Comparison of ENCODE assay signal across 11 mouse cellular contexts in the genomic region with DNA sequence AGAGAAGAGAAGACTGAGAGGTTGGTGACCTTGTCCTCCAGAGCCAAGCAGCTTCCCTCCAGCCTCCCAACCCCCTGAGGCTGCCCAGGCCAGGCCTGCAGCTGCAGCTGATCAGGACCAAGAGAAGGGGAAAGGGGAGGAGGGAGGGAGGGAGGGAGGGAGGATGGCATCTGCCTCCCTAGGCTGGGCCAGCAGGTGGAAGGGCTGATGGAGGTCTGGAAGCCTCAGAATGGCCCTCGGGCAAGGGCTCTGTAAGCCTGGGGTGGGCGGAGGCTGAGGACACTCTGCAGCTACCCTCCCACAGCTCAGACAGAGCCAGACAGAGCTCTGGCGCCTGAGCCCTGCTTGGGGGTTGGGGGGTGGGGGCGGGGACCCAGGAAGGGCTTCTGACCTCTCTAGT. TPM values are rescaled to one million over a fixed set of nuclear protein-coding genes. Genes with fewer than 3 reads are reported as not detected.
DNase-seq lines count a peak whose midpoint lies in the region; ATAC-seq and TF ChIP-seq lines count a peak whose summit lies in the region.
"Had no signal": no experiment of that assay in that cellular context is flagged by ENCODE, and none has a peak within 500 bp of the region (broad histone marks: within the 10 kb centered on the region; RNA-seq: fewer than 3 reads in every experiment).

No protein-coding gene starts in this region.

- H3K27me3 ChIP-seq in heart, embryonic 10.5 days (ENCODE audit: insufficient read depth, poor library complexity, severe bottlenecking), result peaks cover 5% of the 10 kb centered on the region; the same call in 1 of the 2 replicates
- no peaks in the 10 kb centered on the region for H3K27me3 ChIP-seq in heart, adult 2 months (ENCODE audit: control insufficient read depth, insufficient read depth, low read length)
- peaks cover 54% of the 10 kb centered on the region for H3K27me3 ChIP-seq in midbrain, embryonic 10.5 days (ENCODE audit: low read depth, poor library complexity, severe bottlenecking)
- H3K27me3 ChIP-seq in midbrain, embryonic 16.5 days (ENCODE audit: control insufficient read depth, insufficient read depth, low read depth, low read length), result no peaks in the 10 kb centered on the region
- no peaks in the 10 kb centered on the region for H3K27me3 ChIP-seq in forebrain, embryonic 16.5 days (replicated peaks; ENCODE audit: control insufficient read depth, insufficient read depth, low read length)
- H3K27me3 ChIP-seq in neural tube, embryonic 15.5 days (replicated peaks), result no peaks in the 10 kb centered on the region

- H3K36me3 ChIP-seq in heart, embryonic 10.5 days, result no peaks in the 10 kb centered on the region
- H3K36me3 ChIP-seq in heart, adult 2 months (ENCODE audit: control insufficient read depth, insufficient read depth, low read length), result no peaks in the 10 kb centered on the region
- H3K36me3 ChIP-seq in midbrain, embryonic 10.5 days, result no peaks in the 10 kb centered on the region
- H3K36me3 ChIP-seq in midbrain, embryonic 16.5 days (ENCODE audit: control insufficient read depth, insufficient read depth, low read length), result no peaks in the 10 kb centered on the region
- H3K36me3 ChIP-seq in forebrain, embryonic 16.5 days (ENCODE audit: control insufficient read depth, insufficient read depth), result no peaks in the 10 kb centered on the region
- no peaks in the 10 kb centered on the region for H3K36me3 ChIP-seq in neural tube, embryonic 15.5 days

- no peak for DNase-seq in heart, embryonic 10.5 days (ENCODE audit: low spot score)
- DNase-seq in heart, adult 2 months, result no peak
- peak; percentile 56 for DNase-seq in midbrain, embryonic 10.5 days (ENCODE audit: low spot score)
- no peak for DNase-seq in T-cell, adult 2 months (ENCODE audit: low spot score)
- DNase-seq in thymus, postnatal 0 days (ENCODE audit: low spot score), result no peak
- DNase-seq: cerebellum, postnatal 36 days; lung, postnatal 36 days had no signal

- no peak for ATAC-seq in midbrain, embryonic 16.5 days
- peak; percentile 45 for ATAC-seq in forebrain, embryonic 16.5 days
- no peak for ATAC-seq in neural tube, embryonic 15.5 days (ENCODE audit: low FRiP score)

- peaks cover 88% of the 10 kb centered on the region for H3K4me1 ChIP-seq in heart, embryonic 10.5 days
- H3K4me1 ChIP-seq in heart, adult 2 months (ENCODE audit: control insufficient read depth, insufficient read depth, low read length), result no peaks in the 10 kb centered on the region
- H3K4me1 ChIP-seq in midbrain, embryonic 10.5 days, result peaks cover 84% of the 10 kb centered on the region
- peaks cover 36% of the 10 kb centered on the region for H3K4me1 ChIP-seq in midbrain, embryonic 16.5 days (ENCODE audit: control insufficient read depth, insufficient read depth, low read length)
- H3K4me1 ChIP-seq in forebrain, embryonic 16.5 days (replicated peaks; ENCODE audit: control insufficient read depth, insufficient read depth, low read length), result peaks cover 19% of the 10 kb centered on the region
- peaks cover 40% of the 10 kb centered on the region for H3K4me1 ChIP-seq in neural tube, embryonic 15.5 days

- no peak for TF ChIP-seq POLR2A in heart, adult 2 months (IDR thresholded peaks at IDR 0.05; ENCODE audit: insufficient read depth, low read depth, low read length)

- intact Hi-C loops in heart, adult 2 months (cut with DNase I), result no loop called here

- WGBS in heart, embryonic 10.5 days, result 32% methylated on average over 4 of the region's 4 CpGs
- WGBS in heart, adult 2 months, result 62% methylated on average over 4 of the region's 4 CpGs
- WGBS in midbrain, embryonic 10.5 days, result 35% methylated on average over 4 of the region's 4 CpGs
- 28% methylated on average over 4 of the region's 4 CpGs for WGBS in midbrain, embryonic 16.5 days
- 25% methylated on average over 4 of the region's 4 CpGs for WGBS in forebrain, embryonic 16.5 days
- 36% methylated on average over 4 of the region's 4 CpGs for WGBS in neural tube, embryonic 15.5 days

- H3K9me3 ChIP-seq in heart, embryonic 10.5 days, result no peaks in the 10 kb centered on the region
- no peaks in the 10 kb centered on the region for H3K9me3 ChIP-seq in midbrain, embryonic 10.5 days (replicated peaks)
- no peaks in the 10 kb centered on the region for H3K9me3 ChIP-seq in midbrain, embryonic 16.5 days (replicated peaks; ENCODE audit: control insufficient read depth, low read length, poor library complexity, severe bottlenecking)
- H3K9me3 ChIP-seq in forebrain, embryonic 16.5 days (ENCODE audit: control insufficient read depth, low read length), result no peaks in the 10 kb centered on the region
- no peaks in the 10 kb centered on the region for H3K9me3 ChIP-seq in neural tube, embryonic 15.5 days (replicated peaks)

- TF ChIP-seq CTCF in heart, adult 2 months (IDR thresholded peaks at IDR 0.05), result no peak

- no peak overlapping the region for H3K4me3 ChIP-seq in heart, embryonic 10.5 days
- no peak overlapping the region for H3K4me3 ChIP-seq in heart, adult 2 months
- no peak overlapping the region for H3K4me3 ChIP-seq in midbrain, embryonic 10.5 days
- H3K4me3 ChIP-seq in midbrain, embryonic 16.5 days (ENCODE audit: low read depth, low read length), result no peak overlapping the region
- no peak overlapping the region for H3K4me3 ChIP-seq in forebrain, embryonic 16.5 days (replicated peaks; ENCODE audit: low read length)
- no peak overlapping the region for H3K4me3 ChIP-seq in neural tube, embryonic 15.5 days (replicated peaks)

- no peak for TF ChIP-seq EP300 in heart, adult 2 months (IDR thresholded peaks at IDR 0.05; ENCODE audit: insufficient read depth, low read depth, low read length)

- no peaks in the 10 kb centered on the region for H3K79me2 ChIP-seq in heart, adult 2 months (replicated peaks; ENCODE audit: control insufficient read depth, insufficient read depth, low read length)

- peak overlapping the region; percentile 77 for H3K27ac ChIP-seq in heart, embryonic 10.5 days
- H3K27ac ChIP-seq in heart, adult 2 months, result no peak overlapping the region
- peak overlapping the region; percentile 77 for H3K27ac ChIP-seq in midbrain, embryonic 10.5 days (replicated peaks)
- H3K27ac ChIP-seq in midbrain, embryonic 16.5 days (ENCODE audit: low read length), result no peak overlapping the region
- no peak overlapping the region for H3K27ac ChIP-seq in forebrain, embryonic 16.5 days (ENCODE audit: low read length)
- H3K27ac ChIP-seq in neural tube, embryonic 15.5 days (replicated peaks), result no peak overlapping the region

- H3K9ac ChIP-seq in heart, adult 2 months (ENCODE audit: low read depth, low read length), result no peak overlapping the region
- H3K9ac ChIP-seq in midbrain, embryonic 16.5 days (ENCODE audit: low read depth, low read length), result no peak overlapping the region
- no peak overlapping the region for H3K9ac ChIP-seq in forebrain, embryonic 16.5 days (replicated peaks; ENCODE audit: low read depth, low read length)
- H3K9ac ChIP-seq in neural tube, embryonic 15.5 days (replicated peaks), result 0 out of 2 replicates have a peak overlapping the region, but pooled peaks have one; percentile 5

- H3K4me2 ChIP-seq in midbrain, embryonic 16.5 days (ENCODE audit: low read length), result no peak overlapping the region
- H3K4me2 ChIP-seq in forebrain, embryonic 16.5 days (ENCODE audit: low read length), result no peak overlapping the region
- no peak overlapping the region for H3K4me2 ChIP-seq in neural tube, embryonic 15.5 days

RNA-seq across cellular contexts. Expression of gene Nol4l, which starts 7.5 kb away (rescaled TPM):
- polyA plus RNA-seq in heart, embryonic 10.5 days (2016; fragmentation: Nextera tagmentation; extraction: Ambion mirVana), result 20.8 and 21.4 TPM in 2 replicates
- total RNA-seq in heart, adult 2 months (2021), result 1 to 10 TPM; 3.5 to 4.4 TPM
- polyA plus RNA-seq in heart, adult 2 months (2012; rRNA removed), result 3.9 and 4.0 TPM in 2 replicates
- polyA plus RNA-seq in midbrain, embryonic 10.5 days (2016; fragmentation: Nextera tagmentation; extraction: Ambion mirVana), result 12.8 and 16.8 TPM in 2 replicates
- polyA plus RNA-seq in midbrain, embryonic 16.5 days (2015; fragmentation: Nextera tagmentation; extraction: Ambion mirVana), result 39.9 and 47.5 TPM in 2 replicates
- polyA plus RNA-seq in forebrain, embryonic 16.5 days (2015; fragmentation: Nextera tagmentation; extraction: Ambion mirVana), result 47.8 and 50.4 TPM in 2 replicates
- 31.4 and 36.1 TPM in 2 replicates for polyA plus RNA-seq in neural tube, embryonic 15.5 days (2015; fragmentation: Nextera tagmentation; extraction: Ambion mirVana)
- polyA plus RNA-seq in thymus, postnatal 0 days (2015; fragmentation: Nextera tagmentation; extraction: Ambion mirVana), result 1.9 and 2.0 TPM in 2 replicates

RNA-seq across cellular contexts. Expression of gene 4930404H24Rik, which starts 29.7 kb away (rescaled TPM):
- not detected in 2 replicates for polyA plus RNA-seq in heart, embryonic 10.5 days (2016; fragmentation: Nextera tagmentation; extraction: Ambion mirVana)
- not detected for total RNA-seq in heart, adult 2 months (2021)
- not detected in 2 replicates for polyA plus RNA-seq in heart, adult 2 months (2012; rRNA removed)
- not detected in 2 replicates for polyA plus RNA-seq in midbrain, embryonic 10.5 days (2016; fragmentation: Nextera tagmentation; extraction: Ambion mirVana)
- polyA plus RNA-seq in midbrain, embryonic 16.5 days (2015; fragmentation: Nextera tagmentation; extraction: Ambion mirVana), result not detected in 2 replicates
- not detected in 2 replicates for polyA plus RNA-seq in forebrain, embryonic 16.5 days (2015; fragmentation: Nextera tagmentation; extraction: Ambion mirVana)
- polyA plus RNA-seq in neural tube, embryonic 15.5 days (2015; fragmentation: Nextera tagmentation; extraction: Ambion mirVana), result not detected in 2 replicates
- not detected in 2 replicates for polyA plus RNA-seq in thymus, postnatal 0 days (2015; fragmentation: Nextera tagmentation; extraction: Ambion mirVana)
- polyA plus RNA-seq: stomach, embryonic 16.5 days had no signal

Comparison
In these comparisons a context has a peak if more than half of its experiments do, and no peak if none do; other contexts are left out.
1. H3K27ac ChIP-seq: peak in heart, embryonic 10.5 days (single experiment) and midbrain, embryonic 10.5 days (single experiment); none in heart, adult 2 months (single experiment), midbrain, embryonic 16.5 days (single experiment), forebrain, embryonic 16.5 days (single experiment) and neural tube, embryonic 15.5 days (single experiment).